Mouse (Mus musculus) thymus, postnatal 10 days (tissue): ENCODE measurements around the gene Col13a1.

Experiments
- DNase-seq, 2 experiments: peaks; one replicate each; pipeline ENCODE4 v3.0.0; 2021; ENCODE audit warnings: low spot score in 2 of 2

The Col13a1 gene

DNA sequence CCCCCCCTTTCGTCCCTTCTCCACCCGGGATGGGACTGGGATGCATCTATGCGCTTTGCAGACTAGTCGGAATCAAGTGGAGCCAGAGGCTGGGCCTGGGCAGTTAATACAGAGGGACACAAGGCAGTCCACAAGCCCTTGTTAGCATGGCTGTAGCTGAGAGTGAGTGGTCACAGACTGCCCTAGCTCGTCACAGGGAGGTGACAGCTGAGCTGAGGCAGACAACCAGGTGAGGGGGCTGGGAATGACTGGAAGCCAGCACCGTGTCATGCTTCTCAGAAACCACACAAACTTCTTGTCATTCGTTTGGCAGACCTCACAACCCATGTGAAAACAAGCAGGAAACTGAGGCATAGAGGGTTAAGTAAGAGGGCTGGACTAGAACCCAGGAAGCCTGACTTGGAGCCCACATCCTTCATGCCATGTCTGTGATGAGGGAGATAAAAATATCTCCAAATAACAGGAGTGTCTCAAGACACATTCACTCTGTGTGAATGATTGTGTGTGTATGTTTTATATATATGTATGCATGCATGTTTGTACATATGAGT, 10.8 kb downstream of the Col13a1 start:
- no peak for DNase-seq

DNA sequence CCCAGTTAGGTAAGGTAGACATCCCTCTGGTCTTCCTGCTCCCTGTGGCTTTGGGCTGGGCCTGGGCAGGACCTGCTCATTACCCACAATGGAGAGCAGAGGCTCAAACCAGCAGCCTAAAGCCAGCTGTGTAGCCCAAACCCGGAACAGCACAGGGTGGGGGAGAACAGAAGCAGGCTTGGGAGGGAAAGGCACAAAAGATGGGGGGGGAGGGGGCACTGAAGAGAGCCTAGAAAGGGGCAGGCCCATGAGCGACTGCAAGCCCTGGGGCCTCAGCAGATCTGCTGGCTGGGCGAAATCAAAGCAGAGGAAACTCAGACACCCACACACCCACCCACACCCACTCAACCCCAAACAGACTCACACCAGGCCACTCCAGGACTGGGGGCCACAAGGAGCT, 11.7 kb downstream of the Col13a1 start:
- no peak for DNase-seq

- no peak for DNase-seq
Measured at GRCm38 (mm10) chr10:61965386-61965841, 13.5 kb downstream of the Col13a1 start.

GRCm38 (mm10) chr10:61956718-61957117, 22.2 kb downstream of the Col13a1 start:
- no peak for DNase-seq

DNA sequence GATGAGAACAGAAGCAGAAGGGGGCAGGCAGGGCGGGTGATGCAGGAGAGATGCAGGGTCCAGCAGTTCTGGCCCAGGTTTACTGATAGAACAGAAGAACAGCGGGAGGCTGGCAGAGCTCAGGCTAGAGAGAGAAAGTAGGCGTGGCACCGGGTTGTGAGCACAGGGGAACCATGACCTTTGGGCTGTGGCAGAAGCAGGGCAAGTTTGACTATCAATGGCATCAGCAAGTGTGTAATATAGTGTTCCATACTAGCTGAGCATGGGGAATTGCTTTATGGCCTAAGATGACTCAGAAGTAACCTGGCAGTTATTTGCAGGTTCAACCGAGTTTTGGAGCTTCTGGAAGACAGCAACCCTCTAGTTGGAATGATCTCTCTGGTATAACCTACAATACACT, 25.0 kb downstream of the Col13a1 start:
- DNase-seq = no peak

GRCm38 (mm10) chr10:61949542-61949941, 29.4 kb downstream of the Col13a1 start:
- DNase-seq = no peak

- DNase-seq = no peak
Measured at GRCm38 (mm10) chr10:61944386-61944785, 34.5 kb downstream of the Col13a1 start.

DNA sequence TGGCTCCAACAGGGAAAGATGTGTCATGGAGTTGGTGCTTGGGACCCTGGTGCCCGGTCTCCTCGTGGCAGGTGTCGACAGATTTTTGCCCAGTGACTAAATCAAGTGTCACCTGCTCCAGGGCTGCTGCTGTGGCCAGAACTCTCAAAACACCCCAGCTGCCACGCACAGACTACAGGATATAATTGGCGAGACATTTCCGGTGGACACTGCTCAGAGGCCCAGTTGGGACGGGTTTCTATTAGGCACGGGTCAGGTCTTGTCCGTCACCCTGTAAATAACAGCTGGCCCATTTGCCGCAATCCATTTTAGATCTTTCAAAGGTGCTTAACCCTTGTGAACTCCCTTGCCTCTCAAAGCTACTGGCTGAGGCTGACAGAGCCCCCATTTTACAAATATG, 35.4 kb downstream of the Col13a1 start:
- DNase-seq = no peak

DNA sequence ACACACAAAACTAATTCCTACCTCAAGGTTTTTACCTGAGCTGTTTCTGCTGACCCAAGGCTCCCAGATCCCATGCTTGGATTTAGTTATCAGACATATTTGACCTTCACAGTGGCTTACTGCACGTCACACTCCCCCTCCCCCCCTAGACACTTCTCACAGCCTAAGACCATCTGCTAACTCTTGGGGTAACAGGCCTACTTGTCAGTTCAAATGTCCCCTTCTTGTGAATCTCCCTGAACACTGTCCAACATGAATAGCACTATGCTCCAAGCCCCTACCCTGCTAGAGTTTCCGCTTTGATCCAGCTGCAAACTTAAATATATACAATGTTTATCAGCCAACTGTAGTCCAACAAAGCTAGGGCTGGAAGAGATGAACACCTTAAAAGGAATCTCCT, 36.2 kb downstream of the Col13a1 start:
- DNase-seq = no peak

GRCm38 (mm10) chr10:61936211-61937121, 42.4 kb downstream of the Col13a1 start:
- DNase-seq = no peak

DNA sequence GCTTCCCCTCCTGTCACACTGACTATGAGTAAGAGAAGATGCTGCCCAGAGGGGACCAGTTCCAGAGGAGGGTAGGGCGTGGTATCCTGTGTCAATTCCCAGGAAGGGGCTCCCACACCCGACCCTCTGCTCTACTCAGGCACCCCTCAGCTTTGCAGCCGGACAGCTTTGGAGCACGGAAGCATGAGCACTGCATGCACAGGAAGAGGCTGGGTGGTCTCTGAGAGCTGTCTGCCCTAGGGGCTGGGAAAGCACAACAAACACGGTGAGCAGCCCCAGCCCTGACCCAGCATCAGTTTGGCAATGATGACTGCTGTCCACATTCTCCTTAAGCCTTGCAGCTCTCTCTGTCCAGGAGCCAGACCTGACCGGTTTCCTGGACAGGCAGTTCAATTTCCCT, 47.2 kb downstream of the Col13a1 start:
- no peak for DNase-seq

DNA sequence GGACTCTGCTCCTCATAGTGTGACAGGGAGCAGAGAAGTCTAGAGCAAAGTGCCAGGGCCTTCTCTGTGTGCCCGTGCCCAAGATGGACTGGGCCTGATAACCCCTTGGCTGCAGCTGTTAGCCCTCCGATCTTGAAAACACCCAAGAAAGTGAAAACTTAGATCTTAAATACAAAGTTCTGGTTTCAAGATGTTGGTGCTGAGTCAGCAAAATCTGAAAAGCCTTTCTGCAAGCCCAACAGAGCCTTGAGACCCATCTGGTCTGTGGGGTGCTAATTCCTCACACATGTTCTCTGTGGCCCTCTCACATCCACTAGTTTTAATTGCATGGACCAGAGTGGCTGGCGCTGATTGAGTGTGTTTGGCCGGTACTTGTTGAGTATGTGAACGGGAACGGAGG, 49.0 kb downstream of the Col13a1 start:
- no peak for DNase-seq

- no peak for DNase-seq
Measured at GRCm38 (mm10) chr10:61928725-61929651, 49.9 kb downstream of the Col13a1 start.

GRCm38 (mm10) chr10:61925691-61926090, 53.2 kb downstream of the Col13a1 start:
- no peak for DNase-seq

GRCm38 (mm10) chr10:61920655-61921365, 58.1 kb downstream of the Col13a1 start:
- DNase-seq = no peak

DNA sequence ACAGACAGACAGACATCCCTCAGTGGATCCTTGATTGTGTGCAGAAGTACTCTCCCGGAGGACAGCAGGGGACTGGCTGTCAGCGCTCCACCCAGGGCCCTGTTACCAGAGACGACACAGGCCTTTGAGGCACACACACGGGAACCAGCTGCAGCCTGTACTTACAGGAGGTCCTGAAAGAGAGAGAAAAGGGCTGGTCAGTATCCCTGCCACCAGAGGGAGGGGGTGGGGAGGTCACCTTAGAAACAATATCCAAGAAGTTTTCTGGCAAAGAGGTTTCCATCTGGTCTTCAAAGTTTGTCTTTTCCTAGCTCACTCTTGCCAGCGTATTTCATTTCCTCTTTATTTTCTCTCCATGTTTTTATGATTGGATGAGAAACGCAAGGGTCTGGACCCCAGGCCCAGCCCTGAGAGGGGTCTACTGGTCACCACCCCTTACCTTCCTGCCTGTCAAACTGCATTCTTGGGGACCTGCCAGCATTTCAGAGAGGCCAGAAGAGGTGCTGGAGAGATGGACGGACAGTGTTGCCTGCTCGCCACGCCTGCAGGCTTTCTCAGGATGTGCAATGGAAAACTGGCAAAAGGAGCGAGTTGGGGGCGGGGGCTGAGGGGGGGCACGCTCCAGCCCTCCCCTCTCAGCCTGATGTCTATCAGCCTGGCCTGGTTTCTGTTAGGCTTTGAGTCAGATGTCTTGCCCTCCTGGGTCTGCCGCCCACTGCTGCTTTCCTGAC, 58.8 kb downstream of the Col13a1 start:
- DNase-seq = no peak

- DNase-seq = no peak
Measured at GRCm38 (mm10) chr10:61919496-61919895, 59.4 kb downstream of the Col13a1 start.

DNA sequence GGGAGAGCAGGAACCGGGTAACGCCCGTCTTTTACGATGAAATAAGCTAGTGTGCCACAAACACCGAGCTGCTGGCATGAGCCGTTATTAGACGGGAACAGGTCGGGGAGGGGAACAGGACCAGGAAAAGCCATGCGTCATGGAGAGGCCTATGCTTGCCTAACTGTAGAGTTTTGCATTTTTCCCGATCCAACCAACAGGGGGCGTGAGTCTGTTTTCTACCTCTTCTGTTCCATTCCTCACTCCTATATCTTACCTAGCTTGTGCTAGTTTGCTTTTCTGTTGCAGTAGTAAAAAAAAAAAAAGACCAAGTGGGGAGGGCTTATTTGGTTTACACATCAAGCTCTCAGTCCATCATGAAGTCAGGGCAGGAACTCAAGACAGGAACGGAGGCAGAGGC, 61.8 kb downstream of the Col13a1 start:
- DNase-seq = no peak

DNA sequence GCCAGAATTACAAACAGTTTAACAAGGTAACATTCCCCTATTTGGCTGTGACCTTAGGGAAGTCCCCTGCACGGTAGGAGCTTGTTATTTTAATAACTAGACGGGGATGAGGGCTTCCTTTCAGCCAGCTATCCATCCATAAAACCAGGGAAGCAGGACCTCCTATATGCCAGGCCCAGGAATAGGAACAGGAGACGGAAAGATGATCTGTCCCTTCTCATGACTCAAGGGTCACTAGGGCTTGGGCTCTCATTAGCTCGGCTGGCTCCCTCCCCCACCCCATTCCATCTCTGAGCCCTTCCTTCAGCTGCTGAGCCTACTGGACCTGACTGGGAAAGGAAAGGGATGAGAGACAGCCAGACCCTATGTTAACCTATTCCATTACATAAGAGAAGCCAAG, 67.1 kb downstream of the Col13a1 start:
- no peak for DNase-seq

DNA sequence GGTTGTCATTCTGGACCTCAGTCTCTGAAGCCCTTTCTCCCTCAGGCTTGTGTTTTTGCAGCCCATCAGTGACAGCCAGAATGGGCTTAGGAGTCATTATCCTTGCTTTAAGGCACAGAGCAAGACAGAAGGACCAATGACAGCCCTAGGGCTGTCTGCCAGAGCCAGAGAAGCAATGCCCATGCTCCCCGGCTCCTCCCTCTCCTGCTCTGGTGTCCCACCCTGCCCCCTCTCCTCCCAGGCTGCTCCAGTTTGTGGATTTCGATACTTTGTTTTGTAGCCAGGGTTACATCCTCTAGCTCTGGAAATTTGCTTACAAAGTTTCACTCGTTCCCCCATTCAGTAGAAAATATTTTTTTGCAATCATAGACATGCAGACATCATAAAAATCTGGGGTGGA, 69.9 kb downstream of the Col13a1 start:
- no peak for DNase-seq

DNA sequence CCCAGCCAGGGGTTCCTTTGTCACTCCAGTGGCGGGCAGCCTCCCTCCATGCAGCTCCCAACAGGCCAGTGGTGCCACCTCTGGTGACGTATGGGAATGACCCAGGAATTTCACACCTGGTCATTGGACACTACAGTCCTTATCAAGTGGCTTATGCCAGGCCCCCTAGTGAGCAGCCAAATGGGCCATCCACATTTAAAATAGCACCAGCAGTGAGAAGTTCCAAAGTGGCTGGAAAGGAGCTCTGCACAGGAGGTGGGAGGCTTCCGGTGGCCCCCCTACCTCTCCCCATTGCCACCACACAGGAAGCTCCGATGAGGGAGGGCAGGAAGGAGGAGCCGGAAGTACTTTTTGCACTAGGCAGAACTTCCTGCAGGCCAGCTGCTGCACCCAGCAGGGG, 72.7 kb downstream of the Col13a1 start:
- DNase-seq = peak; percentile 62 to 63
